Mouse (Mus musculus) cerebellum, postnatal 4 days (tissue): ENCODE measurements around the gene Gm11146.

Experiments used
- DNase-seq, 2 experiments: peaks; one replicate each; pipeline ENCODE4 v3.0.0; 2022; ENCODE audit warnings: low spot score in 2 of 2, mixed read lengths in 1 of 2

Gene Gm11146

GRCm38 (mm10) chr16:77601994-77602393, at the start of gene Gm11146:
TSS of gene Gm11146 (minus strand) at chr16:77602094.
- DNase-seq: no peak

- no peak for DNase-seq
Observed at GRCm38 (mm10) chr16:77650596-77650995, 48.7 kb upstream of the Gm11146 start.

GRCm38 (mm10) chr16:77649006-77649405, 47.1 kb upstream of the Gm11146 start:
- DNase-seq: no peak

GRCm38 (mm10) chr16:77648181-77648580, 46.3 kb upstream of the Gm11146 start:
- no peak for DNase-seq

- no peak for DNase-seq
Observed at GRCm38 (mm10) chr16:77646146-77646545, 44.3 kb upstream of the Gm11146 start.

GRCm38 (mm10) chr16:77644976-77645375, 43.1 kb upstream of the Gm11146 start:
- DNase-seq: no peak

GRCm38 (mm10) chr16:77643871-77644720, 42.2 kb upstream of the Gm11146 start:
- DNase-seq: peak; percentile 58 to 77

GRCm38 (mm10) chr16:77643036-77643870, 41.4 kb upstream of the Gm11146 start:
- no peak for DNase-seq

GRCm38 (mm10) chr16:77636497-77636896, 34.6 kb upstream of the Gm11146 start:
- DNase-seq: no peak

- no peak for DNase-seq
Observed at GRCm38 (mm10) chr16:77632315-77632881, 30.5 kb upstream of the Gm11146 start.

GRCm38 (mm10) chr16:77622681-77623080, 20.8 kb upstream of the Gm11146 start:
- DNase-seq: no peak

- no peak for DNase-seq
Observed at GRCm38 (mm10) chr16:77602581-77602980, 687 bp upstream of the Gm11146 start.

GRCm38 (mm10) chr16:77598787-77599186, 3.1 kb downstream of the Gm11146 start:
- DNase-seq: no peak

GRCm38 (mm10) chr16:77596556-77596955, 5.3 kb downstream of the Gm11146 start:
- peak in 1 of 2 experiments; percentile 10 for DNase-seq

GRCm38 (mm10) chr16:77595661-77596060, 6.2 kb downstream of the Gm11146 start:
- no peak for DNase-seq

- peak; percentile 38 to 75 for DNase-seq
Observed at GRCm38 (mm10) chr16:77594553-77594952, 7.3 kb downstream of the Gm11146 start.

- peak; percentile 56 to 86 for DNase-seq
Observed at GRCm38 (mm10) chr16:77593828-77594421, 8.0 kb downstream of the Gm11146 start.

- no peak for DNase-seq
Observed at GRCm38 (mm10) chr16:77592986-77593385, 8.9 kb downstream of the Gm11146 start.

GRCm38 (mm10) chr16:77573036-77573435, 28.9 kb downstream of the Gm11146 start:
- no peak for DNase-seq

- DNase-seq: no peak
Observed at GRCm38 (mm10) chr16:77569457-77569856, 32.4 kb downstream of the Gm11146 start.

GRCm38 (mm10) chr16:77568384-77568783, 33.5 kb downstream of the Gm11146 start:
- no peak for DNase-seq

- DNase-seq: no peak
Observed at GRCm38 (mm10) chr16:77562852-77563251, 39.0 kb downstream of the Gm11146 start.
